Mouse (Mus musculus) heart, embryonic 14.5 days (tissue): ENCODE data around the gene Rtl6. TPM values are rescaled to one million over a fixed set of nuclear protein-coding genes. Genes with fewer than 3 reads are reported as not detected.

Source experiments
- ATAC-seq: fragments of 200-750 bp; cut with Nextera tagmentation; 2 replicates; pipeline ENCODE4 v1.8.0; 2017; ENCODE audit warnings: low read depth, moderate TSS enrichment; ENCODE audit not compliant: insufficient number of reproducible peaks, insufficient read depth, low FRiP score
- H3K27ac ChIP-seq, 2 experiments: fragments of 200-500 bp in 1 of 2; fragments of 300-500 bp in 1 of 2; sonication (generic) in 1 of 2; replicated peaks in 1 of 2; 2 replicates each; pipeline ENCODE4 v1.5.1; 2012 to 2014; ENCODE audit warnings: low read depth in 2 of 2, low read length in 2 of 2, control low read depth in 1 of 2, mild to moderate bottlenecking in 1 of 2, mixed read lengths in 1 of 2; ENCODE audit not compliant: control insufficient read depth in 1 of 2, insufficient read depth in 1 of 2
- H3K27me3 ChIP-seq: fragments of 300-500 bp; sonication (generic); 2 replicates; pipeline ENCODE4 v1.6.1; 2014; ENCODE audit warnings: mild to moderate bottlenecking, low read length, control low read depth; ENCODE audit not compliant: control insufficient read depth, insufficient read depth
- H3K36me3 ChIP-seq: fragments of 300-500 bp; sonication (generic); 2 replicates; pipeline ENCODE4 v1.6.1; 2014; ENCODE audit warnings: mild to moderate bottlenecking, control low read depth, low read length, mixed read lengths; ENCODE audit not compliant: control insufficient read depth, insufficient read depth
- H3K4me1 ChIP-seq, 2 experiments: fragments of 200-500 bp in 1 of 2; fragments of 300-500 bp in 1 of 2; sonication (generic) in 1 of 2; 2 replicates each; pipeline ENCODE4 v1.6.1; 2012 to 2014; ENCODE audit warnings: low read length in 2 of 2, control low read depth in 1 of 2, mixed read lengths in 1 of 2; ENCODE audit not compliant: control insufficient read depth in 2 of 2, insufficient read depth in 2 of 2
- H3K4me2 ChIP-seq: fragments of 300-500 bp; sonication (generic); 2 replicates; pipeline ENCODE4 v1.6.1; 2014; ENCODE audit warnings: mild to moderate bottlenecking, low read length
- H3K4me3 ChIP-seq, 2 experiments: fragments of 200-500 bp in 1 of 2; fragments of 300-500 bp in 1 of 2; sonication (generic) in 1 of 2; 2 replicates each; pipeline ENCODE4 v1.5.1; 2012 to 2014; ENCODE audit warnings: low read length in 2 of 2, mild to moderate bottlenecking in 2 of 2, control low read depth in 1 of 2, low read depth in 1 of 2, moderate library complexity in 1 of 2; ENCODE audit not compliant: control insufficient read depth in 1 of 2, insufficient read depth in 1 of 2
- H3K9ac ChIP-seq: fragments of 300-500 bp; sonication (generic); 2 replicates; pipeline ENCODE4 v1.6.1; 2014; ENCODE audit warnings: mild to moderate bottlenecking, low read length
- H3K9me3 ChIP-seq: fragments of 300-500 bp; sonication (generic); 2 replicates; pipeline ENCODE4 v1.6.1; 2016; ENCODE audit warnings: low read length, control low read depth; ENCODE audit not compliant: control insufficient read depth
- WGBS: fragments of 180-500 bp; shearing (Covaris S2); extraction: QIAGEN DNeasy Blood & Tissue Kit; methylation state at CpG from one replicate; pipeline ENCODE4 v1.1.7; 2014; 5-methylcytosine and 5-hydroxymethylcytosine counted together
- polyA plus RNA-seq: library from polyadenylated mRNA; unstranded; fragments of >200 nt; fragmentation: Nextera tagmentation; extraction: Ambion mirVana; gene quantifications from 2 replicates; pipeline ENCODE4 v1.2.1, GENCODE M21; 2014

Rtl6 gene
- polyA plus RNA-seq, 1 experiment from 2014 or later, result 6.1 TPM

- Histone ChIP-seq H3K4me3 (no peak overlapping the region), H3K4me2 (no peak overlapping the region), H3K36me3 (no peaks in the 10 kb centered on the region), H3K9ac (no peak overlapping the region), H3K4me1 (no peaks in the 10 kb centered on the region), H3K27me3 (peaks cover 3% of the 10 kb centered on the region; the same call in 1 of the 2 replicates), H3K9me3 (no peaks in the 10 kb centered on the region), H3K27ac (no peak overlapping the region)
- ATAC-seq, result no peak
- WGBS, result 58% methylated on average over 8 of the region's 8 CpGs
Measured at GRCm38 (mm10) chr15:84518540-84518939, 39.1 kb downstream of the Rtl6 start.

- Histone ChIP-seq H3K4me3 (no peak overlapping the region), H3K36me3 (no peaks in the 10 kb centered on the region), H3K4me1 (peaks cover 15 to 19% of the 10 kb centered on the region in 2 experiments), H3K27ac (peak overlapping the region; percentile 20 to 23; a peak in 2 of 4 replicates), H3K4me2 (no peak overlapping the region), H3K9ac (no peak overlapping the region), H3K27me3 (peaks cover 3% of the 10 kb centered on the region; the same call in 1 of the 2 replicates), H3K9me3 (peaks cover 3% of the 10 kb centered on the region; the same call in 1 of the 2 replicates)
- no peak for ATAC-seq
- WGBS, result 30% methylated on average over 5 of the region's 5 CpGs
Measured at GRCm38 (mm10) chr15:84512626-84513296, 44.9 kb downstream of the Rtl6 start.

GRCm38 (mm10) chr15:84509981-84510380 is 47.6 kb downstream of the Rtl6 start:
- no peaks in the 10 kb centered on the region for H3K27me3 ChIP-seq
- no peak overlapping the region for H3K27ac ChIP-seq
- H3K4me3 ChIP-seq, result no peak overlapping the region
- peaks cover 21 to 31% of the 10 kb centered on the region in 2 experiments for H3K4me1 ChIP-seq
- no peaks in the 10 kb centered on the region for H3K36me3 ChIP-seq
- no peak overlapping the region for H3K4me2 ChIP-seq
- ATAC-seq, result no peak
- peaks cover 3% of the 10 kb centered on the region; the same call in 1 of the 2 replicates for H3K9me3 ChIP-seq
- no peak overlapping the region for H3K9ac ChIP-seq
- 55% methylated on average over 16 of the region's 16 CpGs for WGBS

GRCm38 (mm10) chr15:84509161-84509560 is 48.5 kb downstream of the Rtl6 start:
- no peak for ATAC-seq
- H3K4me3 ChIP-seq, result no peak overlapping the region
- H3K27me3 ChIP-seq, result no peaks in the 10 kb centered on the region
- WGBS, result 75% methylated on average over 5 of the region's 5 CpGs
- H3K9ac ChIP-seq, result no peak overlapping the region
- no peak overlapping the region for H3K27ac ChIP-seq
- no peak overlapping the region for H3K4me2 ChIP-seq
- peaks cover 3% of the 10 kb centered on the region; the same call in 1 of the 2 replicates for H3K9me3 ChIP-seq
- peaks cover 24 to 36% of the 10 kb centered on the region in 2 experiments for H3K4me1 ChIP-seq
- no peaks in the 10 kb centered on the region for H3K36me3 ChIP-seq

- no peak overlapping the region for H3K27ac ChIP-seq
- no peak for ATAC-seq
- H3K27me3 ChIP-seq, result no peaks in the 10 kb centered on the region
- H3K9ac ChIP-seq, result no peak overlapping the region
- WGBS, result 74% methylated on average over 10 of the region's 10 CpGs
- no peaks in the 10 kb centered on the region for H3K36me3 ChIP-seq
- no peak overlapping the region for H3K4me2 ChIP-seq
- peaks cover 13 to 22% of the 10 kb centered on the region in 2 experiments for H3K4me1 ChIP-seq
- H3K9me3 ChIP-seq, result no peaks in the 10 kb centered on the region
- no peak overlapping the region for H3K4me3 ChIP-seq
Measured at GRCm38 (mm10) chr15:84506026-84506425, 51.6 kb downstream of the Rtl6 start.

- Histone ChIP-seq H3K27ac (peak overlapping the region; percentile 17 to 39; a peak in 1 of 4 replicates), H3K36me3 (no peaks in the 10 kb centered on the region), H3K4me3 (no peak overlapping the region), H3K9me3 (no peaks in the 10 kb centered on the region), H3K4me1 (peaks cover 10 to 22% of the 10 kb centered on the region in 2 experiments), H3K9ac (no peak overlapping the region), H3K27me3 (no peaks in the 10 kb centered on the region), H3K4me2 (peak overlapping the region; percentile 12; the same call in 1 of the 2 replicates)
- WGBS, result 15% methylated on average over 7 of the region's 7 CpGs
- ATAC-seq, result no peak
Measured at GRCm38 (mm10) chr15:84504895-84505294, 52.7 kb downstream of the Rtl6 start.
